Mouse (Mus musculus) hindbrain, embryonic 12.5 days (tissue): ENCODE measurements around the gene Kras. TPM values are rescaled to one million over a fixed set of nuclear protein-coding genes. Genes with fewer than 3 reads are reported as not detected.
A peak's percentile ranks its signal among the peaks of the same experiment; 100 is the strongest.

Source experiments
- ATAC-seq: fragments of 200-750 bp; cut with Nextera tagmentation; 2 replicates; pipeline ENCODE4 v1.8.0; 2017; ENCODE audit warnings: moderate TSS enrichment; ENCODE audit not compliant: low FRiP score
- H3K27ac ChIP-seq: fragments of 300-500 bp; sonication (generic); 2 replicates; pipeline ENCODE4 v1.5.1; 2016; ENCODE audit warnings: mild to moderate bottlenecking
- H3K27me3 ChIP-seq: fragments of 300-500 bp; sonication (generic); 2 replicates; pipeline ENCODE4 v1.6.1; 2016; ENCODE audit warnings: mild to moderate bottlenecking
- H3K36me3 ChIP-seq: fragments of 300-500 bp; sonication (generic); 2 replicates; pipeline ENCODE4 v1.6.1; 2016; ENCODE audit warnings: mild to moderate bottlenecking
- H3K4me1 ChIP-seq: fragments of 300-500 bp; sonication (generic); 2 replicates; pipeline ENCODE4 v1.6.1; 2016
- H3K4me2 ChIP-seq: fragments of 300-500 bp; sonication (generic); replicated peaks from 2 replicates; pipeline ENCODE4 v1.6.1; 2016; ENCODE audit warnings: mild to moderate bottlenecking
- H3K4me3 ChIP-seq: fragments of 300-500 bp; sonication (generic); 2 replicates; pipeline ENCODE4 v1.5.1; 2016; ENCODE audit warnings: mild to moderate bottlenecking
- H3K9ac ChIP-seq: fragments of 300-500 bp; sonication (generic); 2 replicates; pipeline ENCODE4 v1.6.1; 2016; ENCODE audit warnings: mild to moderate bottlenecking, moderate library complexity
- H3K9me3 ChIP-seq: fragments of 300-500 bp; sonication (generic); replicated peaks from 2 replicates; pipeline ENCODE4 v1.6.1; 2016; ENCODE audit warnings: mild to moderate bottlenecking
- WGBS: fragments of 180-500 bp; shearing (Covaris S2); methylation state at CpG from one replicate; pipeline ENCODE4 v1.1.7; 2016; 5-methylcytosine and 5-hydroxymethylcytosine counted together
- polyA plus RNA-seq: library from polyadenylated mRNA; unstranded; fragments of >200 nt; fragmentation: Nextera tagmentation; extraction: Ambion mirVana; gene quantifications from 2 replicates; pipeline ENCODE4 v1.2.1, GENCODE M21; 2016

Kras gene
- polyA plus RNA-seq, 1 experiment from 2014 or later = 109 TPM

DNA sequence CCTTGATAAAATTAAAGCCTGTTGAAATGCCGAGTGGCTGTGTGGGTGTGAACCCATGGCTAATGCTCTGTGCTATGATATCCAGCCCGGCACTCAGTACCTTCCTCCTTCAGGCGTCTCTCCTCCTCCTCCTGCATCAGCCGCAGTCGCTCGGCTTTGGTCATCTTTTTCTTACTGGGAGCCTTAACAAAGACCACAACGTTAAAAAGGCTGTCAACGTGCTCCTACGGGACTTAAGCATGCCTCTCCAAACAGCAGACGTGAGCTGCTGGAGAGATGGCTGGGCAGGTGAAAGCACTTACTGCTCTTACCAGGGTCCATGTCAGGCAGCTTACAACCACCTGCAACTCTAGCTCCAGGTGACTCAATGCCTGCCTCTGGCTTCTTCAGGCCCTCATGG, 44.9 kb downstream of the Kras start:
- Histone ChIP-seq H3K4me1 (peaks cover 2% of the 10 kb centered on the region), H3K4me3 (no peak overlapping the region), H3K9me3 (no peaks in the 10 kb centered on the region), H3K9ac (no peak overlapping the region), H3K4me2 (no peak overlapping the region), H3K27me3 (no peaks in the 10 kb centered on the region), H3K36me3 (no peaks in the 10 kb centered on the region), H3K27ac (no peak overlapping the region)
- WGBS = 72% methylated on average over 10 of the region's 10 CpGs
- no peak for ATAC-seq

GRCm38 (mm10) chr6:145204440-145204839, 45.6 kb downstream of the Kras start:
- no peak overlapping the region for H3K27ac ChIP-seq
- H3K27me3 ChIP-seq = no peaks in the 10 kb centered on the region
- no peak overlapping the region for H3K9ac ChIP-seq
- no peaks in the 10 kb centered on the region for H3K4me1 ChIP-seq
- WGBS = 89% methylated on average over 6 of the region's 6 CpGs
- no peak overlapping the region for H3K4me2 ChIP-seq
- H3K36me3 ChIP-seq = no peaks in the 10 kb centered on the region
- no peaks in the 10 kb centered on the region for H3K9me3 ChIP-seq
- no peak for ATAC-seq
- no peak overlapping the region for H3K4me3 ChIP-seq

DNA sequence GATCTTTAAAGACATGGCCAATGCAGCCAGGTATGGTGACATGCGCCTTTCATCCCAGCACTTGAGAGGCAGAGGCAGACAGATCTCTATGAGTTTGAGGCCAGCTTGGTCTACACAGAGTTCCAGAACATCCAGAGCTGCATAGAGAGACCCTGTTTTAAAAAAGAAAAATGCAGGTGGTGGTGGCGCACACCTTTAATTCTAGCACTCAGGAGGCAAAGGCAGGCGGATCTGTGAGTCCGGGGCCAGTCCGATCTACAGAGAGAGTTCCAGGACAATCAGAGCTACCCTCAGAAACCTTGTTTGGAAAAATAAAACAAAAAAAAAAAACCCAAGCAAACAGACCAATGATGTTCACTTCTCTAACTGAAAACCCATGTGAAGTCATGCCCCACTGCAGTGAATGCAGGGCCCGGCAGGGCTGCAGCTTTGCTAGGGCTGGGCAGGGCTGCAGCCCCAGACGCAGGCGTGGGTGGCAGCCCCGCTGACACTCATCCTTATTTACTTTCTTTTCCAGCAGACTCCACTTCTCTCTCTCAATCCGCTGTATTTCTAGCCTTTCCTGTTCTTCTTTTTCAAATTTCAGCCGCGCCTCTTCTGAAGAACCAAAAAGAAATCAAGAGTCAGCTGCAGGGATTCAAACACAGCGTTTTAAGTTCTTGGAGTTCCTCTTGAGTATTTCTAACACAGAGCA, 47.5 kb downstream of the Kras start:
- Histone ChIP-seq H3K27ac (no peak overlapping the region), H3K27me3 (no peaks in the 10 kb centered on the region), H3K4me3 (no peak overlapping the region), H3K9me3 (0 out of 2 replicates have a peak, but pooled peaks cover 6% of the 10 kb centered on the region), H3K4me2 (no peak overlapping the region), H3K4me1 (no peaks in the 10 kb centered on the region), H3K9ac (no peak overlapping the region), H3K36me3 (no peaks in the 10 kb centered on the region)
- no peak for ATAC-seq
- 80% methylated on average over 13 of the region's 13 CpGs for WGBS

DNA sequence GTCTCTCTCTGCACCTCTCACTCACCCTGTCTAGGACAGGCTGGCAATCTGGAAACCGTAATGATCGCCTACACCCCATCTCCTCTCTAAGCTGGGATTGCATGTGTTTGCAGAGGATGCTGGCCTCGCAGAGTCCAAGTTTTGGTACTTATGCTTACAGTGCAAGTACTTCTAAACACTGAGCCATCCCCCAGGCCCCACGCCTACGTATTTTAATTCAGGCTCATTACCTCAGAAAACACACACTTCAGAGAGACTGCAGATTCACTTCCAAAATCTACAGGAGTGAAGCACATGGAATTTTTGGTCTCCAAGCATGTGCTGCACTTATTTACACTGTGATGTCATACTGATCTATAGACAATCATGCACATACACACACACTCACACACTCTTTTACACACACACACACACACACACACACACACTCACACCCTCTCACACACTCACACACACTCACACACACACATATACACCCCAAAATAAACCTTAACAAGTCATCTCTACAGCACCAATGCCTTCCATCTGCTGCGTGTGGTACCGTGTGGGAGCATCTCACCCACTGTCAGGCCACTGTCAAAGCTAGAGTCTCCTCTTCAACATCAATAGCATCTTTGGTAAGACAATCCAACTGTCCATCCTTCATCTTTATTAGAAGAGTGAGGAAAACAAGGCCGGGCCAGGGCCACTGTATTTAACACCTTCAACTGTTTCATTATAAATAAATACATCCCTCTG, 51.9 kb downstream of the Kras start:
- H3K4me1 ChIP-seq = no peaks in the 10 kb centered on the region
- no peak for ATAC-seq
- no peak overlapping the region for H3K27ac ChIP-seq
- no peaks in the 10 kb centered on the region for H3K27me3 ChIP-seq
- no peak overlapping the region for H3K4me3 ChIP-seq
- no peaks in the 10 kb centered on the region for H3K36me3 ChIP-seq
- H3K9me3 ChIP-seq = 0 out of 2 replicates have a peak, but pooled peaks cover 7% of the 10 kb centered on the region
- no peak overlapping the region for H3K4me2 ChIP-seq
- 91% methylated on average over 8 of the region's 8 CpGs for WGBS
- H3K9ac ChIP-seq = no peak overlapping the region

- Histone ChIP-seq H3K4me1 (no peaks in the 10 kb centered on the region), H3K4me2 (no peak overlapping the region), H3K27ac (no peak overlapping the region), H3K27me3 (no peaks in the 10 kb centered on the region), H3K9me3 (0 out of 2 replicates have a peak, but pooled peaks cover 7% of the 10 kb centered on the region), H3K36me3 (no peaks in the 10 kb centered on the region), H3K4me3 (no peak overlapping the region), H3K9ac (no peak overlapping the region)
- ATAC-seq = no peak
- 85% methylated on average over 11 of the region's 11 CpGs for WGBS
Measured at GRCm38 (mm10) chr6:145193446-145193845, 56.6 kb downstream of the Kras start.

DNA sequence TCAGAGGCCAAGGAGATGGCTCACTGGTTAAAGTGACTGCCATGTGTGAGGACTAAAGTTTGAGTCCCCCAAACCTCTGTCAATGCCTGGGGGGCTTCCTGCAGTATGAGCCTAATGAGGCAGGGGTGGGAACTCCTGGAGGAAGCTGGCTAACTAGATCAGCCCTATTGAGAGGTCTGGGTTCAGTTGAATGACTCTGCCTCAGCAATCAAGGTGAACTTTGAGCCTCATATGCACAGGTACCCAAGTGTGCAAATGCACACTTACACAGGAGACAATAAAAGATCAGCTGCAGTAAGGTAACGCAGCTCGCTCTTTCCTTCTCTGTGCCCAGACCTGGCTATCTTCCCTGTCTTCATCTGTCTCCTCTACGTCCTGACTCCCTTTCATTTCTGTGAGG, 57.0 kb downstream of the Kras start:
- ATAC-seq = no peak

GRCm38 (mm10) chr6:145187093-145188088, 62.6 kb downstream of the Kras start:
- H3K9ac ChIP-seq = no peak overlapping the region
- no peaks in the 10 kb centered on the region for H3K36me3 ChIP-seq
- peak overlapping the region; percentile 9; the same call in 1 of the 2 replicates for H3K4me3 ChIP-seq
- no peaks in the 10 kb centered on the region for H3K27me3 ChIP-seq
- H3K27ac ChIP-seq = no peak overlapping the region
- no peaks in the 10 kb centered on the region for H3K4me1 ChIP-seq
- H3K9me3 ChIP-seq = no peaks in the 10 kb centered on the region
- H3K4me2 ChIP-seq = peak overlapping the region; percentile 40
- WGBS = 60% methylated on average over 27 of the region's 27 CpGs
- peak; percentile 75 for ATAC-seq

More for the DNA sequence above, 57.0 kb downstream of the Kras start:
- no peaks in the 10 kb centered on the region for H3K36me3 ChIP-seq
- no peak overlapping the region for H3K4me3 ChIP-seq
- H3K4me2 ChIP-seq = no peak overlapping the region
- 90% methylated on average over 3 of the region's 3 CpGs for WGBS
- H3K9ac ChIP-seq = no peak overlapping the region
- no peaks in the 10 kb centered on the region for H3K4me1 ChIP-seq
- 0 out of 2 replicates have a peak, but pooled peaks cover 6% of the 10 kb centered on the region for H3K9me3 ChIP-seq
- no peak overlapping the region for H3K27ac ChIP-seq
- H3K27me3 ChIP-seq = no peaks in the 10 kb centered on the region

GRCm38 (mm10) chr6:145186096-145186495, 63.9 kb downstream of the Kras start:
- no peak overlapping the region for H3K4me3 ChIP-seq
- no peak for ATAC-seq
- 93% methylated on average over 1 of the region's 1 CpGs for WGBS

GRCm38 (mm10) chr6:145182044-145182443, 68.0 kb downstream of the Kras start:
- no peak overlapping the region for H3K27ac ChIP-seq
- H3K9me3 ChIP-seq = no peaks in the 10 kb centered on the region
- no peak for ATAC-seq
- H3K9ac ChIP-seq = no peak overlapping the region
- 76% methylated on average over 8 of the region's 8 CpGs for WGBS
- H3K4me1 ChIP-seq = no peaks in the 10 kb centered on the region
- no peaks in the 10 kb centered on the region for H3K36me3 ChIP-seq
- no peak overlapping the region for H3K4me2 ChIP-seq
- H3K4me3 ChIP-seq = no peak overlapping the region
- H3K27me3 ChIP-seq = 0 out of 2 replicates have a peak, but pooled peaks cover 3% of the 10 kb centered on the region

More at GRCm38 (mm10) chr6:145186096-145186495, 63.9 kb downstream of the Kras start:
- Histone ChIP-seq H3K4me1 (no peaks in the 10 kb centered on the region), H3K9ac (no peak overlapping the region), H3K27ac (no peak overlapping the region), H3K27me3 (no peaks in the 10 kb centered on the region), H3K4me2 (no peak overlapping the region), H3K36me3 (no peaks in the 10 kb centered on the region), H3K9me3 (no peaks in the 10 kb centered on the region)

DNA sequence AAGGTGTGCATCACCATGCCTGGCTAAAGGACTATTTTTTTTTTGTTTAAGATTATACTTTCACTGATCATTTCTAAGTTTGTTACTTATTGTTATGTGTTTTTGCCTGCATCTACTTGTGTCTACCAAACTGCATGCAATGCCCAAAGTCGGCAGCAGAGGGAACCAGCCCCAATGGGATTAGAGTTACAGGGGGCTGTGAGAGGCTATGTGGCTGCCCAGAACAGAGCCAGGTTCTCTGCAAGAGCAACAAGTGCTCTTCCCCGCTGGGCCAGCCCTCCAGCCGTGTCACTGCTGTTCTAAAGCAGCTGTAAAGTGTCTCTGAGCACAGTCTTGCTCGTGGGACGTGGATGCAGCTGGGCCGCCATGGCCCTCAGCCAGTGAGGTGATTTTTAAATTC, 70.4 kb downstream of the Kras start:
- WGBS = 18% methylated on average over 6 of the region's 6 CpGs

GRCm38 (mm10) chr6:145176474-145176873, 73.6 kb downstream of the Kras start:
- peaks cover 20% of the 10 kb centered on the region for H3K4me1 ChIP-seq
- WGBS = 52% methylated on average over 10 of the region's 10 CpGs
- H3K9me3 ChIP-seq = no peaks in the 10 kb centered on the region
- ATAC-seq = no peak
- no peak overlapping the region for H3K4me2 ChIP-seq
- H3K27me3 ChIP-seq = peaks cover 26% of the 10 kb centered on the region; the same call in 1 of the 2 replicates
- H3K9ac ChIP-seq = no peak overlapping the region
- H3K4me3 ChIP-seq = no peak overlapping the region
- H3K27ac ChIP-seq = no peak overlapping the region
- H3K36me3 ChIP-seq = no peaks in the 10 kb centered on the region

More for the DNA sequence above, 70.4 kb downstream of the Kras start:
- Histone ChIP-seq H3K27ac (no peak overlapping the region), H3K36me3 (no peaks in the 10 kb centered on the region), H3K4me3 (no peak overlapping the region), H3K4me2 (no peak overlapping the region), H3K27me3 (peaks cover 17% of the 10 kb centered on the region; the same call in 1 of the 2 replicates), H3K4me1 (peaks cover 8% of the 10 kb centered on the region; the same call in 1 of the 2 replicates), H3K9me3 (no peaks in the 10 kb centered on the region), H3K9ac (no peak overlapping the region)
- ATAC-seq = no peak

DNA sequence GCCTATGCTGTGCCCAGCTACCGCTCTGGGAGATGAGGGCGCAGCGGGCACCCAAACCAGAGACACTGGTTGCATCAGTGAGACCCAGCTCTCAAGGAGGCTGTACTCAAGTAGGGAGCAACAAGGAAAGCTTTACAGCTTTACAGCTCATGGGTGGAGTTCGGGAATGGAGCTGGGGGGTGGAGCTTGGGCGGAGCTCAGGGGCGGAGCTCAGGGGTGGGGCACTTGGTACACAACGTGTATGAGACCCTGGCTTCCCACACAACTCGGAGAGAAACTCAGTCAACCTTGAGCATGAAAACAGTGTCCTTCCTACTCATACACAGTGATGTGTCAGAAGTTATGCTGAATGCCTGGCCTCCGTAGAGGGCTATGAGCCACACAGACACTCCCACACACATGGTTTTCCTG, 74.5 kb downstream of the Kras start:
- 40% methylated on average over 9 of the region's 9 CpGs for WGBS
- Histone ChIP-seq H3K4me3 (no peak overlapping the region), H3K36me3 (no peaks in the 10 kb centered on the region), H3K27ac (no peak overlapping the region), H3K4me2 (no peak overlapping the region), H3K9ac (no peak overlapping the region), H3K4me1 (peaks cover 20% of the 10 kb centered on the region), H3K9me3 (no peaks in the 10 kb centered on the region), H3K27me3 (peaks cover 26% of the 10 kb centered on the region; the same call in 1 of the 2 replicates)
- ATAC-seq = no peak
